Mouse (Mus musculus) spleen, adult 18-20 months (tissue): ENCODE results near the gene Dop1b.

Experiments
- DNase-seq, 2 experiments: peaks; one replicate each; pipeline ENCODE4 v3.0.0; 2022; ENCODE audit warnings: mixed read lengths in 2 of 2

Dop1b gene

DNA sequence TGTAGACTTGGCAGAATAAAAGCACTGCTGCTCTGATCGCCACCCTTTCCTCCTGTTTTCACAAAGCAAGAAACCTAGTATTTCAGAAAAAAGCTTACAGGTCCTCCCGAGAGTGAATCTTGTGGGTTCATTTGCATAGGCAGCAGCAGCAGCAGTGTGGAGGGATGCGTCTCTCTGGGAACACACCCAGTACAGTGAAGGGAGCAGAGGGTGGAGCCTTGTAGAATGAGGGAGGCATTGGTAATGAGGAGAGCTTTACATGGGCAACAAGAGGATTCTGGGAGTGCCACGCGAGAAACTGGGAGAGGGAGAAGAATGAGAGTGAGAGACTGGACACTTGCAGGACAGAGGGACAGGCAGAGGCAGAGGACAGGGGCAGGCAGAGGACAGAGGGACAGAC lies 2.7 kb downstream of the Dop1b start:
- no peak for DNase-seq

GRCm38 (mm10) chr16:93715826-93716225 lies 4.1 kb downstream of the Dop1b start:
- no peak for DNase-seq

DNA sequence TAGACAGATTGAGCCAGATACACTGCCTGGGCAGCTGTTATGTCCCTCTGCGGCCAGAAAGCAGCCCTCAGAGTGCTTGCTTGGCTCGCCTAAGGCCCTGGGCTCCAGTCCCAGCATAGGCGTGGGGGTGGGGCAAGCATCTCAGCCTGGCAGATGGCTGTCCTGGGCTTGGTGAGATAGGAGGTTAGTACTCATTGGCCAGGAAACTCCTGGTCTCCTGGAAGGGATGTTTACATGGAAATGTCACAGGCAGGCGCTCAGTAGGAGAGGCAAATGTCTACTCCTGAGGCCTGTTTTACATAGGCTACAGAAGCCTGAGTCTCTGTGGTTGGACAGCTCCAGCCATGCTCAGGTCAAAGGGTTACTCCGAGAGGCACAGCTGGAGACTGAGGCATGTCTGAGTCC lies 5.6 kb downstream of the Dop1b start:
- DNase-seq: no peak

DNA sequence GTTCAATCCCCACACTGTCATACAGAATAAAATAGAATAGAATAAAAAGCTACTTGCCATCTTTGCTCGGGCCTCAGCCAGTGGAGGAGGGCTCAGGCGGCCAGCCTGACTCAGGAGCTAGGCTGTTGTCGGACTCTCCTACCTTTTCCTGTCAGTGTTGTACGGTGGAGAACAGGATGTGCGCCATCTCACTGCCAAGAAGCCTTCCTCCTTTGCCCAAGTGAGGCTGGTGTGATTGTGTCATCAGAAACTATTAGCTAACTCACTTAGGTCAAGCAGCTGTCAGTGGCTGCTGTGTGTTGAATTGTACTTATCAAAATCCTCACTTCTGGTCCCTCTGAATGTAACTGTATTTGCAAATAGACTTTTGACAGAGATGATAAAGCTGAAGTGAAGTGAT lies 10.1 kb downstream of the Dop1b start:
- DNase-seq: no peak

DNA sequence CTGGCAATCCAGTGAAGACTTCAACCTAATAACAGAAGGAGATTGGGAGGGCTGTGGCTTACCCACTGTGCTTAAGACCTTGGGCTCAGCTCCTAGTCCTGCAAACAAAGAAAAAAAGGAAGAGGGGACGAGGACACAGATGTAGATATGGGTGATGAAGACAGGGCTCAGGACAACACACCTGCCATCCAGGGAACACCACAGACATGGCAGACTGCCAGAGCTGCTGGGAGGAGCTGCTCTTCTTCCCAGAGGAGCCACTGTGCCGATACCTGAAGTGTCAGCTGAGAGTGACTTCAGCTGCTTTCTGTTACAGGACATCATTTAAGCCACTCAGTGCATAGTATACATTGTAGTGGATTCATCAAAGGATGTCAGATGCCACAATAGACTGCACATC lies 10.8 kb downstream of the Dop1b start:
- no peak for DNase-seq

DNA sequence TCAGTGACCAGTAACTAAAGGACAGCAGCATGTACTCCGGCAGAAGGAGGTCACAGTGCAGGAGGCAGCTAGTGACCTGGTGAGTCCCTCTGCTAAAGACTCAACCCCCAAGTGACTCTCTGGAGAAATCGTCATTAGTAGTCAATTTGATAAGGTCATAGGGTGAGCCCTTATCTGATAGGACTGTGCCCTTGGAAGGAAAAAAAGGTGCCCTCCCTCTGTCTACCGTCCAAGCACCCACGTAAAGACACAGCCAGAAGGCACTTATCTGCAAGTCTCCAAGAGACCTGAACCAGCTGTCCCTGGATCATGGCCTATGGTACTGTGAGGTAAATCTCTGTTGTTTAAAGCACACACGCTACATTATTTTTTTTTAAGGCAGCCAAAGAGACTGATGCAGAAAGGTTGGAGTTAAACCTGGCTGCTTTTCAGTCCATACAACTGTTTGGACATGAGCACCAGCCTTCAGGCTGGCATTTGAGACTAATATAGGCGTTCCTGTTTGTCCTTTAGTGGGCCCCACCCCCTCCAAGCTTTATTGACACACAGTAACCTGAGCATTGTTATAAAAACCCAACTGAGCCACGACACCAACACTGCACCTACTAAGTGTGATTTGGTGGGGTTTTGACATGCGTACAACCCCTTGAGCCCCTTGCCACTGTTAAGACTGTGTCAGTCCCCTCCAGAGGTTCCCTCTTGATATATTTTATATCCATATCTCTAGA lies 13.9 kb downstream of the Dop1b start:
- no peak for DNase-seq

GRCm38 (mm10) chr16:93726186-93726585 lies 14.5 kb downstream of the Dop1b start:
- no peak for DNase-seq

GRCm38 (mm10) chr16:93728676-93729075 lies 17.0 kb downstream of the Dop1b start:
- DNase-seq: no peak

- no peak for DNase-seq
Observed at GRCm38 (mm10) chr16:93729801-93730721, 18.4 kb downstream of the Dop1b start.

DNA sequence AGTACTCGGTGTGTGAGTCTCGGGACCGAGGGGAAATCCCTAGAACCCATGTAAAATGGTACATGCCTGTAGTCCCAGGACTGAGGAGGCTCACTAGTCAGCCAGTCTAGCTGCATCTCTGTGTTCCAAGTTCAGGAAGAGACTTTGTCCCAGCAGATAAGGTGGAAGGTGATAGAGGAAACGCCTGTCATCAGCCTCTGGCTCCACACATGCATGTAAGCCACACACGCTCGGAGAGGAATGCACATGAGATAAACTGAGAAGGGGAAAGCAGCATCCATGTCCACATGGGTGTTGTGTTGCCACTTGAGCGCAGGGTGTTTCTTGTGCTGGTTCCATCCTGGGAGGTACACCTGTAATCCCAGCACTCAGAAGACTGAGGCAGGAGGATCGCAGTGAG lies 19.6 kb downstream of the Dop1b start:
- no peak for DNase-seq

GRCm38 (mm10) chr16:93732875-93733569 lies 21.3 kb downstream of the Dop1b start:
- DNase-seq: no peak

- DNase-seq: no peak
Observed at GRCm38 (mm10) chr16:93739251-93739650, 27.5 kb downstream of the Dop1b start.

- no peak for DNase-seq
Observed at GRCm38 (mm10) chr16:93742903-93743302, 31.2 kb downstream of the Dop1b start.

DNA sequence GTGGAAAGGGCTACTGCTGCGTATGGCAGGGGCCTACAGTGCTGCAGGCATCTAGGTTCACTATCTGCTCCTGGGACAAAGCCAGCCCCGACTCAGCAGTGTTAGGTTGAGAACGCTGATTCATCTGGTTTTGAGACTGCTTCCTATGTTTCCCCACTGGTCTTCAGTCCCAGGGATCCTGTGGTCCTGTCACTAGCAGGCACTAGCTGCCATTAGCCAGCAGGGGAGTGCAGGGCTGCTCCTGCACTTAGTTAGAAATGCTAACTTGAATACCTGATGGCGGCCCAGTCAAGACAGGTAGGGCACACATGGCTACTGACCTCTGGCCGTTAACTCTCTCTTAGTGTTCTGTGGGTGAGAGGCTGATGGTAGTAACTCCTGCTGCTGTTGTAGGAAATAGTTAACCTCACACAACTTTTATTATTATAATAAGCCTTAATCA lies 32.4 kb downstream of the Dop1b start:
- DNase-seq: no peak

DNA sequence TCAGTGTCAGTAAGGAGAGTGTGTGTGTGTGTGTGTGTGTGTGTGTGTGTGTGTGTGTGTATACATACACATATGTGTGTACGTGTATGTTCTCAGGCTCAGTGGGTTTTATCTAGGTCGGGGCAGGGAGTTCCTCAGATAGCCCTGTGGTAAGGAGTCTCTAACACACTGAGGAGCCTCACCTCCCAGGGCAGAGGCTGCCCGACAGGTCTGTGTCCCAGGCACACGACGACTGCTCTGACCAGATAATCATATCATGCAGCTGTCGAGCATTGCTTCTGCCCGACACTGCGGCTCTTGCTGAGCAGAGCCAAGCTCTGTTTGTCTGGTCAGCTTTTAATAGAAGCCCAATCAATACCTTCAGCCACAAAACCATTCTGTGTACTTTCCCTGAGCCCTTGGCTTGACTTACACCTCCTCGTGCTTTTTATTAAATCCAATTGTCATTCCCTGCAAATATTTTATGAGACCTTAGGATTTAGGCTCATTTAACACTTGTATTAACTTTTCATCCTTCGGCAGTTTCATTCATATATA lies 33.2 kb downstream of the Dop1b start:
- DNase-seq: no peak

GRCm38 (mm10) chr16:93746397-93746796 lies 34.7 kb downstream of the Dop1b start:
- no peak for DNase-seq

- DNase-seq: no peak
Observed at GRCm38 (mm10) chr16:93746957-93747356, 35.3 kb downstream of the Dop1b start.

GRCm38 (mm10) chr16:93747421-93747820 lies 35.7 kb downstream of the Dop1b start:
- DNase-seq: no peak

DNA sequence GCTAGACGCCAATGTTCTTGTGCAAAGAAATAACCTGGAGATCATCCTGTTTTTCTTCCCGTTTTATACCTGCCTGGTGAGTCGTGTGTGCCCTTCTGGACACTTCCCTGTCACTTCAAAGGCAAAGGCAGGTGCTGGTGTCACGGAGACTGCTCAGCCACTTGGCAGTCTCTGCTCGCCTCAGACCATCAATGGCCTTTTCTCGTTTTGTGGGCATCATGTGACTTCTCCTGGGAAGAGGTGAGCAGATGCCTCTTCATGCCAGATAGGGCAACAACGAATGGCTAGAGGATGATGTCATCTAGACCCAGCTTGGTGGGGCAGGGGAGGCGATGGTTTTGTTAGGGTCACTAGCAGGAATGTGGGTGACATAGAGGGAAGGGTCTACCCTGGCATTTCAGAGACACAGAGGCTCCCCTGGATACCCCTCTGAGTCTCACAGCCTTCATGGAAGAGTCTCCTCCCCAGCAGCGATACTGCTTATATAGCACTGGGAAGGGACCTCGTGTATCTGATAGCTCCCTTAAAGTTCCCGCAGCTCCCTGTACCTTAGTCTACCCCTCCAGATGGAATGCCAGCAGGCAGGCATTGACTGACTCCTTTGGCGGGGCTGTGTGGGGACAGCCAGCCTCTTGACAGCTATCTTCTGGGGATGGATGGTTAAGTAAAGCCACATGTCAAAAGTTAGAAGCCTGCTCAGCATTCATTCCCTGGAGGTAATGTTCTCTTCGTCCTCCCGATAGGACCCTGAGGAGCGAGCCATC lies 37.6 kb downstream of the Dop1b start:
- DNase-seq: no peak

GRCm38 (mm10) chr16:93750464-93750863 lies 38.8 kb downstream of the Dop1b start:
- no peak for DNase-seq

DNA sequence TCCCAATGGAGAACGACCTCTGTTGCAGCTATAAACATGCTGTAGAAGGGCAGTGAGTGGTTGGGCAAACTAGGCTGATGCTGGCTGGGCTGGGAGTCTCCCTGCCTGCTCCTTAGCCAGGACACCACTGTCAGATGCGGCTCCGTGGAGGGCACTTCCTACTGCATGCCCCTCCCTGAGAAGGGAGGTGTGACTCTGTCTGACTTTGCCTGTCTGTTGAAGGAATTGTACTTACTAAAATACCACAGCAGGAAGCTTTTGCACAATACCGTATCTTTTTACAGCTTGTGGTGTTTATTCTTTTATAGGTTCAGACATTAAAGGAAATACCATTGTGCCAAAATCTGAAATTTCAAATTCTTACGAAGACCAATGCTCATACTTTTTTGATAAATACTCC lies 40.1 kb downstream of the Dop1b start:
- DNase-seq: no peak

GRCm38 (mm10) chr16:93756622-93757021 lies 44.9 kb downstream of the Dop1b start:
- DNase-seq: no peak
